7 mouse cellular contexts compared by ENCODE assay signal in genomic region chr6:88465181-88465920, GRCm38 (mm10). TPM values are rescaled to one million over a fixed set of nuclear protein-coding genes. Genes with fewer than 3 reads are reported as not detected.
A peak's percentile ranks its signal among the peaks of the same experiment; 100 is the strongest.
DNase-seq lines count a peak whose midpoint lies in the region; ATAC-seq lines count a peak whose summit lies in the region.

TSS of gene Ruvbl1 (plus strand) at chr6:88465409.

- H3K27ac ChIP-seq in embryonic facial prominence, embryonic 12.5 days, result no peak within 1 kb of the TSS
- no peak within 1 kb of the TSS for H3K27ac ChIP-seq in limb, embryonic 11.5 days (replicated peaks; ENCODE audit: low read depth, low read length)
- no peak within 1 kb of the TSS for H3K27ac ChIP-seq in midbrain, embryonic 14.5 days (replicated peaks; ENCODE audit: low read depth, low read length)

- H3K27me3 ChIP-seq in embryonic facial prominence, embryonic 12.5 days, result no peaks in the 10 kb centered on the region
- H3K27me3 ChIP-seq in limb, embryonic 11.5 days (ENCODE audit: control insufficient read depth, insufficient read depth, low read length), result no peaks in the 10 kb centered on the region
- H3K27me3 ChIP-seq in midbrain, embryonic 14.5 days (ENCODE audit: control insufficient read depth, insufficient read depth, low read length), result no peaks in the 10 kb centered on the region

- WGBS in embryonic facial prominence, embryonic 12.5 days, result under 1% methylated on average over 42 of the region's 42 CpGs
- WGBS in limb, embryonic 11.5 days, result under 1% methylated on average over 37 of the region's 42 CpGs
- under 1% methylated on average over 41 of the region's 42 CpGs for WGBS in midbrain, embryonic 14.5 days

- peaks cover 10% of the 10 kb centered on the region for H3K4me1 ChIP-seq in embryonic facial prominence, embryonic 12.5 days
- peaks cover 7% of the 10 kb centered on the region for H3K4me1 ChIP-seq in limb, embryonic 11.5 days (ENCODE audit: control insufficient read depth, insufficient read depth, low read length)
- peaks cover 11% of the 10 kb centered on the region for H3K4me1 ChIP-seq in midbrain, embryonic 14.5 days (ENCODE audit: control insufficient read depth, insufficient read depth, low read length)

- no peaks in the 10 kb centered on the region for H3K9me3 ChIP-seq in embryonic facial prominence, embryonic 12.5 days
- H3K9me3 ChIP-seq in limb, embryonic 11.5 days (ENCODE audit: control insufficient read depth, low read length), result no peaks in the 10 kb centered on the region
- H3K9me3 ChIP-seq in midbrain, embryonic 14.5 days (ENCODE audit: control insufficient read depth, low read length), result no peaks in the 10 kb centered on the region

- H3K9ac ChIP-seq in embryonic facial prominence, embryonic 12.5 days, result peak within 1 kb of the TSS; percentile 69
- peak within 1 kb of the TSS; percentile 72 for H3K9ac ChIP-seq in limb, embryonic 11.5 days (ENCODE audit: low read length)
- peak within 1 kb of the TSS; percentile 70 for H3K9ac ChIP-seq in midbrain, embryonic 14.5 days (replicated peaks; ENCODE audit: low read length)

- peak; percentile 98 for ATAC-seq in embryonic facial prominence, embryonic 12.5 days (ENCODE audit: insufficient number of reproducible peaks, insufficient read depth, low FRiP score, low TSS enrichment)
- peak; percentile 99 for ATAC-seq in limb, embryonic 11.5 days (ENCODE audit: insufficient number of reproducible peaks, low FRiP score, low TSS enrichment, low read depth)
- peak; percentile 99 for ATAC-seq in midbrain, embryonic 14.5 days (ENCODE audit: low FRiP score, low TSS enrichment)

- peaks cover 27% of the 10 kb centered on the region for H3K36me3 ChIP-seq in embryonic facial prominence, embryonic 12.5 days
- peaks cover 4% of the 10 kb centered on the region; the same call in 1 of the 2 replicates for H3K36me3 ChIP-seq in limb, embryonic 11.5 days (ENCODE audit: control insufficient read depth, insufficient read depth, low read length)
- peaks cover 26% of the 10 kb centered on the region for H3K36me3 ChIP-seq in midbrain, embryonic 14.5 days (ENCODE audit: control insufficient read depth, insufficient read depth, low read length)

- H3K4me2 ChIP-seq in embryonic facial prominence, embryonic 12.5 days (replicated peaks), result peak within 1 kb of the TSS; percentile 75
- H3K4me2 ChIP-seq in limb, embryonic 11.5 days (ENCODE audit: low read depth, severe bottlenecking), result peak within 1 kb of the TSS; percentile 82
- peak within 1 kb of the TSS; percentile 77 for H3K4me2 ChIP-seq in midbrain, embryonic 14.5 days (ENCODE audit: low read length)

- peak within 1 kb of the TSS; percentile 71 for H3K4me3 ChIP-seq in embryonic facial prominence, embryonic 12.5 days
- H3K4me3 ChIP-seq in limb, embryonic 11.5 days (ENCODE audit: low read depth, low read length), result peak within 1 kb of the TSS; percentile 77
- peak within 1 kb of the TSS; percentile 67 for H3K4me3 ChIP-seq in midbrain, embryonic 14.5 days (replicated peaks; ENCODE audit: low read depth, low read length)

- peak; percentile 86 for DNase-seq in adrenal gland, postnatal 25 days
- peak; percentile 99 for DNase-seq in heart, adult 11 months
- DNase-seq in kidney, adult 18-20 months, result peak; percentile 90
- peak; percentile 92 for DNase-seq in limb, embryonic 11.5 days (ENCODE audit: low spot score)
- DNase-seq in midbrain, embryonic 14.5 days, result peak; percentile 97
- peak; percentile 77 to 81 for DNase-seq in spleen, adult 18-20 months

RNA-seq across cellular contexts. Expression of gene Ruvbl1, which starts in this region (rescaled TPM):
- 24.9 and 33.9 TPM in 2 replicates for total RNA-seq in adrenal gland, postnatal 25 days (2021)
- 152 and 154 TPM in 2 replicates for polyA plus RNA-seq in embryonic facial prominence, embryonic 12.5 days (2016; fragmentation: Nextera tagmentation; extraction: Ambion mirVana)
- polyA plus RNA-seq in limb, embryonic 11.5 days (2014; fragmentation: Nextera tagmentation; extraction: Ambion mirVana), result 206 and 211 TPM in 2 replicates
- polyA plus RNA-seq in midbrain, embryonic 14.5 days (2014; fragmentation: Nextera tagmentation; extraction: Ambion mirVana), result 94.7 and 98.4 TPM in 2 replicates
